Mouse (Mus musculus): Measurements from ENCODE around the gene Nrtn. TPM values are rescaled to one million over a fixed set of nuclear protein-coding genes. Genes with fewer than 3 reads are reported as not detected.

Nrtn gene
- polyA plus RNA-seq, 1 experiment from 2014 or later = 23.6 TPM

DNA sequence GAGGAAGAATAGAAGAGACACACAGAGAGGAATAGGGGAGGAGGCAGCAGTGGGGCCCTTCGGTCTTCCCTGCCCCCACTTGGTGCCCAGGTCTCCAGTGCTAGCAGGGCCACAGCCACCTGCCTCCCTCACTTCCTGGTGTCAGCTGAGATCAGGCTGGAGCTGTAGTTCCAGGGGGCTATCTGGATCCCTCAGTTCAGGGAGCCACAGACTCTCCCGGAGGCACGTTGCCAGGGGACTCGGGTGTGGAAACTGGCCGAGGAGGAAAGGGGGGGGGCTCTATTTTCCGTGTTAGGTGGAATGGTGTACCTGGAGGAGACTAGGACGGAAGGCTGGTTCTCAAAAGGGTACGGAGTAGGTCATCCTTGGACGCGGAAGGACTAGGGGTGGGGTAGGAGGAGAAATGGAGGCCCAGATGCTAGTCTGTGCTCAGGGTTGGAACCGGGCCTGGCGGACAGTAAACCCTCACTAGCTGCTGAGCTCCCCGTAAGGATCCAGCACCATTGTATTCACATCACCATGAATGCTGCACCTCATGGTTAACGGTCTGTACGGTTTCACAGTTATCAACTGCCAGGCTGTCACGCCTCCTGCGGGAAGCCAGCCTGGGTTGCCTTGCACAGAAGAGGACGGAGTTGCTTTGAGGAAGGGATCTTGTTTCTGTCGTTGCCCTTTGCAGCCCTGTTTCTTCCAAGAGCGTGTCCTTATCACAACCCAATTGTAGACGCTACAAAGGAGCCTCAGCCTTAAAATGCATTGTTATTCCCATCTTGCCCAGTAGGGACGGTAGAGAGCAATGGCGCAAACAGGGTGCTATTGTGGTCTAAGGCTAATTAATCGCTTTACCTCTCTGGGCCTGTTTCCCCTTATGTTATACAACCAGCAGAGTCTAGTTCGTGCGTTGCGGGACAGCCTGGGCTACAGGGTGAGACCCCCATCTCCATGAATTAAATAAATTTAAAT lies 5.7 kb upstream of the Nrtn start:
- peak; percentile 70 for DNase-seq (ENCODE audit: low spot score)

DNA sequence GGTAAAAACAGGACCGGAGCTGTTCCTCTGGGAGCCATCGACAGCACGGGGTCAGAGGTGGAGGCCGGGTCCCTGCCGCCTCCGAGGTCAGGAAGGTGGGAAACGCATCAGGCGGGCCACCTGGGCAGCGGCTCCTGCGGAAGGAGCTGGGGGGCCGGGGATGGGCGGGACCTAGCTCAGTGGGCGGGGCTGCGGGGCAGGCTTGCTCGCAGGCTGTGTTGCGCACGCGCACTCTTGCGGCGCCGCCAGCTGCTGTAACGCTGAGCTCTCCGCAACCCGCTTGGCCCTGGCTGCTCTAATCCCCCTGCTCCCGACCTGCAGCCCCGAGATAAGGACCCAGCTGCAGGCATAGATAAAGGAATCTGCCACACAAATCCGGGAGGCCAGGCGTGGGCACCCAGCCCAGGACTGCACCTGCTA lies 4.7 kb upstream of the Nrtn start:
- peak; percentile 95 for DNase-seq (ENCODE audit: low spot score)

DNA sequence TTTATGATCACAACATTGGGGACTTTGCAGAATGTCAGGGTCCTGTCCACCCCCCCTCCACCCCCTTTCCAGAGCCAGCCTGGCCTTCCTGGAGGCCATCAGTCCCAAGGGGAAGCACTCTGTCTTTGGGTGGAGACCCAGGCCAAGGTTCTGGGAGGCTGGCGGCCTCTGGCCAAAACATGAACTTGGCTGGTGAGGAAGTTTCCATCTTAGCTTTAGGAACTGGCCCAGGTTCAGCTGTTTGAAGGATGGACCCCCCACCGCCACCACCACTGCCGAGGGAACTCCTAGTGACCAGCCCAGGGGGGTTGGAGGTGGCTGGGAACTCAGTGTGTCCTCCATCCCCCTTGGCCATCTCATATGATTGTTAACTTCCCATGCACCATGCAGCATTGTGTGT lies 3.7 kb upstream of the Nrtn start:
- DNase-seq (ENCODE audit: low spot score) = no peak

DNA sequence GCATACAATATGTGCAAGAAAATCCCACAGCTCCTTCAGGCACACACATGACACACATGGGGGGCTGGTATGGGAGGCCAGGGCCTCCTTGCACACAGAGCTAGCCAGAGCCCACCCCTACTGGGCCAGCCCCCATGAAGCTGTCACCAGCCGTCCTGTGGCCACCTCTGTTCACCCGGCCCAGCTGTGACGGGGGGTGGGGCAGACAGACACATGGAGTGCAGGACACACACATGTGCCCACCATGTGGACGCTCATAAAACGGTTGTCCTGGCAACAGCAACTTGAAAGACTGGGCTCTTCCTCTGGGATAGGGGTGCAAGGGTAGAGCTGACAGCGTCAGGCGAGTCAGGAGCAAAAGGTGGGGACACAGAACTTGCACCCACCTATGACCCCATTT lies 1.9 kb upstream of the Nrtn start:
- DNase-seq (ENCODE audit: low spot score) = no peak

DNA sequence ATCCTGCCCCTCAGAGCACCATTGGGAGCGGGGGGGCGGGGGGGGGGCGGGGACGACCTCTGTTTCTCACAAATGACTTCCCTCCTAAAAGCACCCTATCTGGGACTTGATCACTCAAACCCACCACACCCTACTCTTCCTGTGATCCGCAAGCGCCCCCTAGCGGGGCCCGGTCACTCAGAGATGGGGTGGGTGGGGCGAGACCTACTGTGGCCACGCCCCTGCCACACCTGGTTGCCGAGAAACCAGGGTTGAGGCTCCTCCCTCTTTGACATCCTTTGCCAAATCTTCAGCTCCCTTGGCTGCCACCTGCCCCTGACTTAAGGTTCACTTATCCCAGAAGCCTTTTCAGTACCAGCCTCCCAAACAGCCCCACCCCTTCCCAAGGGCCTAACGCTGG lies 802 bp upstream of the Nrtn start:
- DNase-seq (ENCODE audit: low spot score) = peak; percentile 91

DNA sequence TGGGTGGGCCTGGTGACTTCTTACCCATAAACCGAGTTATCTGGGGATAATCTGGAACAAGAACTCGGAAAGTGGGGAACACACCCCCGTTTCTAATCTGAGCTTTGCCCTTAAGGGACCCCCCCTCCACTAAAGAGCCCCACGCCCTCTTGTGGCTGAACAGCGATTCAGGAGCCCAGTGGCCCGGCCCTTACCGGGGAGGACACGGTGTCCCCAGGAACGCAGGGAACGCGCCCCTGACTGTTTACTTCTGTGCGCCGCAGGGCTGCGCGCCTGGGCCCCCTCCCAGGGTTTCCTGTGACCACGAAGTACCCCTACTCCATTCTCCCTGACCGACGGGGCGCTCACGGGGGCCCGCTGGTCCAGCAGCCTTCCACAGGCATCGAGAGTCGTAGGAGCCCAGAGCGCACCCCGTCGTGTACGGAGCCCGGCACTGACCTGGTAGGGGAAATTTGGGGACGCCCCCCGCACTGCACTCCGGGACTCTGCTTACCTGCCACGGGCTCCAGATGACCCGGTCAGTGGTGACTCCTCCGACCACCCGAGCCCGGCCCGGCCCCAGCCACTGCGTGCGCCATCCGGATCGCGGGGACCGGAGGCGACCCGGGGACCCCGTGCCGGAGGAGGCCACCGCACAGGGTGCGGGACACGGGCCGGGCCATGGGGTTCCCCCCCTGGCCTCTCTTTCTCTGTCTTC lies 479 bp downstream of the Nrtn start:
- DNase-seq (ENCODE audit: low spot score) = peak; percentile 39

DNA sequence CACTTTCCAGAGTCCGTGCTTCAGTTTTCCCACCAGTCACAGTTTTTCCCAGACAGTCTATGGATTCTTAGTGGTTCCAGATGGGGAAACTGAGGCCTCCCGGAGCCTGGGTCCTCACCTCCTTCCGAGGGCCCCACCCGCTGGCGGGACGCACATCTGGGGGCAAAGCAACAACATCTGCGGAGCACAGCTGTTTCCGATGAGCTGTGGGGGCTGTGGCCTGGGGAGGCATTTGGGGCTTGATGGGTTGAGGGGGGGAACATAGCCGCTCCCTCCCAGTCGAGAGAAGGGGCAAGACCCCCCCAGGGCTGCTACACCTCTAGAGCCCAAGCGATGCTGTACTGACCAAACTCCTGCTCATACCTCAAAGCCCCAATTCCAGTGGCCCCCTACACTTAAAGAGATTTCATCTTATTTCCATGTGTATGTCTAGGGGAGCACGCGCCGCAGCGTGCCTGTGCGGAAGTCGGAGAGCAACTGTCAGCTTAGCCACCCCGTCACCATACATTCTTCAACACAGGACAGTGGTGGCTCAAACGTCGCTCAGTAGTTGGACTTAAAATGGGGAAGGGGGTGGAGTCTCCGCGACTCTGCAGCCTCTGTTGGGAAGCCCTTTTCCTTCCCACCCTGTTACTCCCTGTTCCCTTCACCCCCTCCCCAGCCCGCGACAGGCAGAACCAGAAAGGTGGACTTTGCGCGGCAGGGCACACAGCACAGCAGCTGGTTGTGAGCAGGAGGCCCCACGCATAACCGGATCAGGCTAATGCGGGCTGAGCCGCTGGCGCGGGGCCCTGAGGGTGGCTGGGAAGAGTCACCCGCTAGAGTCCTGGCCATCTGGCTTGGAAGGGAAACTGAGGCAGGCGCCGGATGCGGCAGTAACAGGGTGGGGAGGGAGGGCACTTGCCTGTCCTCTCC lies 2.8 kb downstream of the Nrtn start:
- DNase-seq (ENCODE audit: low spot score) = peak; percentile 60

DNA sequence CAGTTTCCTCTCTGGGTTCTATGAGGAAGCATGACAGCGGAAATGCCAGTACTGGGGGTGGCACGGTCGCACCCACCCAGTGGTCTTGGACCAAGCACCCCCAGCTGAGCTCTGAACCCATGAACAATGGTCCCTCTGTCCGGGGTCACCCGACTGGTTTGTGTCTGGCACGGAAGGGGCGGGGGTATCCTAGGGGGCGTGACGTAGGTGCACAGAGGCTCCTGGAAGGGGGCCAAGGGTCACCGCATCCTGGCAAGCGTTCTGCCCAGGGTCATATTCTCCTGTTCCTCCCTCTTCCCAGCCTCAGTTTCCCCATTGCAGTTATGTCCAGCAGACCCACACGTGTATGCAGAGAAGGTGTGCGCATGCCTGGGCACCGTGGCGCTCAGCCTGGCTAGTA lies 3.9 kb downstream of the Nrtn start:
- DNase-seq (ENCODE audit: low spot score) = no peak

DNA sequence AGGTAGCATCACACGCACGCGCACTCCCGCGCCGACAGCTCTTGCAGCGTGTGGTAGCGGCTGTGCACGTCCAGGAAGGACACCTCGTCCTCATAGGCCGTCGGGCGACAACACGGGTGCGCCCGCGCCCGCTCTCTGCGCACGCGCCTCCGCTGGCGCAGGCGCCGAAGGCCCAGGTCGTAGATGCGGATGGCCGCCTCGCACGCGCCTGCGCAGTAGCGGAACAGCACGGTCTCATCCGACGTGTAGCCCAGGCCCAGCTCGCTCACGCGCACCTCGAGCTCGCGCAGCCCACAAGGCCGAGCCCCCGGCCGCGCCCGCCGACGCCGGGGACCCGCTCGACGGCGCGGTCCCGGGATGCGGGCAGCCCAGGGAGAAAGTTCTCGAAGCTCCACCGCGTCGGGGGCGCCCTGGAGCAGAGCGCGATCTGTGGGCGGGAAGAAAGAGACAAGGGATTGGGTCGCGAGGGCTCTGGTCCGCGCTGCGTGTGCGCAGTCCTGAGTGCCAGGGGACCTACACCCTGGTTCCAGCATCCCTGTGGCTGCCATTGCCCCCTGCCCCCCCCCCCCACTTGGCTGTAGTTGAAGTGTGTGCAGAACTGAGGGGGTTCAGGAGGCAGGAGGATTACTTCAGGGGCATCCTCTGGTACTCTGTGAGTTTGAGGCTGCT lies 5.8 kb downstream of the Nrtn start:
- peak; percentile 55 for DNase-seq (ENCODE audit: low spot score)

DNA sequence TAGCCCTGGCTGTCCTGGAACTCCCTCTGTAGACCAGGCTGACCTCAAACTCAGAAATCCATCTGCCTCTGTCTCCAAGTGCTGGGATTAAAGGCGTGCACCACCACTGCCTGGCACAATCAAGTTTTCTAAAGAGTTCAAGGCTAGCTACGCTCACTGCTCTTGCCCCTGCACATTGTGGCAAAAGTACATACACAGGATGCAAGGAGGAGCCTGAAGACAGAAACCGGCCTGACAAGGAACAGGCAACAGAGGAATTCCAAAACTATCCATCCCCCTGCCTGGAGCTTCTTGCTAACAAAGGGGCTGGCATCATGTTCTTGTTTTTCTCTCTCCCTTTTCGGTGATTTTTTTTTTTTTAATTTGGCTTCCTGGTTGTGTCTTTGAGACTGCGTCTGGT lies 13.2 kb downstream of the Nrtn start:
- no peak for DNase-seq (ENCODE audit: low spot score)

DNA sequence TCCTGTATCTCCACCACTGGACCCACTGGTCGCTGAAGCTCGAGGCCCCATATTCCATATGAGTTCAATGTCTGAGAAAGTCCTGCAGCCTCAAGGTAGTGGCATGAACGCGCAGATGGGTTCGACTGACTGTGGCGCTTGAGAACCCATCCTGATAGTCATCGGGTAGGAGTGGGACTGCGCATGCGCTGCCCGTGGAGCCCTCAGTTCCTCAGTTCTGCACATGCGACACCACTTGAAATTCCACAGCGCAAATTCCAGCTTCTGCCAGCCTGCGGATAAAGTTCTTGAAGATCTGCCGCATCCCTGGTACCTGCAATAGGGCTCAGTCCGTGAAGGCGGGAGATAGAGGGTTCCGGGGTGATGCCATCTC lies 16.6 kb downstream of the Nrtn start:
- DNase-seq (ENCODE audit: low spot score) = no peak

DNA sequence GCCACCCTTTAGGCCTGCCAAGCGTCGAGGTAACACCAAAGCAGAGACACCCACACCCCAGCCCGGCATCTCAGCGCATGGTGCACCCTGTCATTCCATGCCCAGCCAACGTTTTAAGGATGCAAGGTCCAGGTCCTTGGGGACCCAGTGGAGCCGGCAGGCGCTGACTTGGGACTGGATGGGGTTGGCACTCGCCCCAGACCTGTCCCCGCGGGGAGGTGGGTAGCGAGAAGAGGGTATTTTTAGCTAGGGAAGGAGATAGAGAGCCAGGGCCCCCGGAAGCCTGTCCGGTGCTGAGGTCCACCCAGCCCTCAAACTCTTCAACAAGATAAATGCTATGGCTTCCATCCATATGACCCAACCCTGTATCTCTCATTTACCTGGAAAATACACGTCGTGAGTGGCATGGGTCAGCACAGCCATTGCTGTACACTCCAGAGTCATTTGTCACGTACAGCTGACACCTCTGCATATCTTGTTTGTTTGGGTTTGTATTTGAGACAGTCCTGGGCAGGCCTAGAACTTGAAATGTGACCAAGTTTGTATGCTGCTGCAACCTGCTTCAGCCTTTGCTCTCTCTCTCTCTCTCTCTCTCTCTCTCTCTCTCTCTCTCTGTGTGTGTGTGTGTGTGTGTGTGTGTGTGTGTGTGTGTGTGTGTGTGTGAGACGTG lies 17.1 kb downstream of the Nrtn start:
- DNase-seq (ENCODE audit: low spot score) = no peak

DNA sequence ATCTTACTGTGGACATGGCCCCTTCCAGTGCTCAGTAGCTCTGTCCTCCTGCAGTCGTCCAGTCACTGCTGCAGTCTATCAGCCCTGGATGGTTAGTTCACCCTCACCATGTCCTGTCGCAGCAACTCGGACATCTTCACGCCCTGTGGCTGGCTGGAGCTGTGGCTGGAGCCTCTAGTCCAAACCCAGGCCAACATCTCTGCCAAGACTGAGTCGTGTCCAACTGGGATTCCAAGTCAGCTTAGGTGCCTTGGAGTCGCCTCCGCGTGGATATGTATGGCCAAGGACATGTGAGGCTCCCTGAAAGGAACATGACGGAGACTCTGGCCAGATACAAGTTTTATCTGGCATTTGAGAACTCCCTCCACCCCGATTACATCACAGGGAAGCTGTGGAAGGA lies 19.1 kb downstream of the Nrtn start:
- no peak for DNase-seq (ENCODE audit: low spot score)

DNA sequence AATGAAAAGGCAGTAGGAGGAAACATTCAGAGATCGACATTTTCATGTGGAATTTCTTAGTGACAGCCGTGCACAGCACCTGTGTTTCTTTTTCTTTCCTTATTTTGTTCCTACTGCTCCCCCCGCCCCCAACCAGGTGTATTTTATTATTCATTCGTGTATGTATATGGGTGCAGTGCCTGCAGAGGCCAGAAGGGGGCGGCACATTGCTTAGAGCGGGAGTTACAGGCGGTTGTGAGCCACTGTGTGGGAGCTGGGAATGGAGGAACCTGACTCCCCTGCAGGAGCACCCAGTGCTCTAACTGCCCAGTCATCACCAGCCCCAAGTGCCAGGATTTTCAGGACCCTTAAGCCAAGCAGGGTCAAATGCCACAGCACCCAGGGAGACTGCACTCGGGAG lies 20.8 kb downstream of the Nrtn start:
- DNase-seq (ENCODE audit: low spot score) = peak; percentile 28

DNA sequence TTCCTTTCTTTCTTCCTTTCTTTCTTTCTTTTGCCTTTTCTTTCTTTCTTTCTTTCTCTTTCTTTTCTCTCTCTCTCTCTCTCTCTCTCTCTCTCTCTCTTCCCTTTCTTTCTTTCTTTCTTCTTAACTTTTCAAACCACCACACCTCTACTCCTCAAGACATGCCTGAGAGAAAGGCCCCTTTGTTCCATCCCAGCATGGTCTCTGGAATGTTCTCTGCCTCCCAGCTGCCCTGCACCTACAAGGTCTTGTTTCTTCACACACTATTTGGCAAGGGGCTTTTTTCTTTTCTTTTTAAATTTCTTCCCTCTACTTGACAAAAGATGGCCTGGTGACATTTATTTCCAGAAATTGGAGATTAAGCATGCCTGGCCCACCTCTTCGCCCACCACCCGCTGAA lies 27.7 kb downstream of the Nrtn start:
- no peak for DNase-seq (ENCODE audit: low spot score)

DNA sequence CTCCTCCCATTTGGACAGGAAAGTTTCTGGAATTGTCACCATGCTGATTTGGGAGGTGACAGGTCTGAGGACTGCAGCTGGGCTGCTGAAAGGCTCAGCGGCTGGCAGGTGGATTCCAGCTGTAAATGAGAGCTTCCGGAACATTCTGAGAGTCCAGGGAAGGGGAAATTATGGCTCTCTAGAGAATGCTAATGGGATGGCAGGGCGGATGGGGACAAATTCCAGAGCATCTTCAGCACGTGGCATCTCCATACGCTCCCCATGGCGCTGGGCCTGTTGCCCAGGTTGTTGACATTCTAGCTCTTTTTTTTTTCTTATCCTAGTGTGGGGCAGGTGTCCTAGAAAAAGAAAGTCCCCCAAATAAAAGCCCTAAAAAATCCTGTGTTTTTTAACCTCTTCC lies 28.2 kb downstream of the Nrtn start:
- no peak for DNase-seq (ENCODE audit: low spot score)

DNA sequence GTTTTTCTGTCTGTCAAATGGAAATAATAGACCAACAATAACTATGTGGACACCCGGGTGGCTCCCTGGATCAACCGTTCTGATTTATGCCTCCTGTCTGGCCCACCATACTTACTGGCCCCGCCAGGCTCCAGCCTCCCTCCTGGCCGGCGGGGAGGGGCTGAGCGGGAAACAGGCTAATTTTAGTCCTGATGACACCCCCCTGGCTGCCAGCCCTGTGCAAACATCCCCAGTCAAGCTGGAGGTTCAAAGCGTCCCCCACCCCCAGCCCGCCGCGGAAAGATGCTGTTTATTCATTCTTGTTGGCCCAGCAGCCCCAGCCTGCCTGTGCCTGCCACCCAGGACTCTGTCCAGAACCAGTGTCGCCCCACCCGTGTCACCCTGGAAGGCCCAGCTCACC lies 29.2 kb downstream of the Nrtn start:
- no peak for DNase-seq (ENCODE audit: low spot score)

DNA sequence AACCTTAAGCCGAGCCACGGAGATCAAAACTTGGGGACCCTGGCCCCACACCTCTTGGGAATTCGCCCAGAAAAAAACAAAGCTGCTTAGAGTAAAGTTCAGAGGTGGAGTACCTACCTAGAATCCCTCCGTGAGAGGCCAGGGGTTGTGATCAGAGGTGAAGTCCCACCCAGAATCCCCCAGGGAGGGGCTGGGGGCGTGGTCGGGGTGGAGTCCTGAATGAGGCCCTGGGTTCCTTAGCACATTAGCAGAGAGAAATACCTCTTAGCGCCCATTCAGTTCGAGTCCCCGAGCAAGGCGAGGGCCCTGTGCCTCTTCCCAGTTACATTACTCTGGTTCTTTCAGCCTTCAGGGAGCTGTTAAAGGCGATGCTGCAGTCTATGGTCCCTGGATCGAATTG lies 29.7 kb downstream of the Nrtn start:
- no peak for DNase-seq (ENCODE audit: low spot score)

DNA sequence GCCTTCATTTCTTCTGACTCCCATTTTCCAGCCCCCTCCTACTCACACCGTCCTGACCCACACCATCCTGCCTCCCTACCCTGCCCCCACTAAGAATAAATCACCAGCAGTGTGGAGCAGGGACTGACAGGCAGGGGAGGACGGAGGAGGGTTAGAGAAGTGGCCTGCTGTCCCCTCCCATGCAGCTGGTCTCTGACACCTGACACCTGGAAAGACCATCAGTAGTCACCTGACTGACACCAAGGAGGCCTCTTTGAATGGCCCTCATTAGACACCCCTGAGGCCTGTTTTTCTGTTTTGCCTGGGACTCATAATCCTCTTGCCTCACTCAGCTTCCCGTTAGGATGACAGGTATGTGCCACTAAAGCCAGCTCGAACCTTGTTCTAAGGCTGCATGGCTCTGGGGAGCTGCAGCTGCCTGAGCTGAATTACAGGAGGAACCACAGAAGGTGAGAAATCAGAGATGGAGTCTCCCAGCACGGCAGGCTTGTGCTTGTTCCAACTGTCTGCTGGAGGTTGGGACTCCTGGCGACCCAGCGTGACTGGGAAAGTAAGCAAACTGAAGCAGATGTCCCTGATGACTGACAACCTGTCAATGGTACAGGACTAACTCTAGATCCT lies 30.2 kb downstream of the Nrtn start:
- no peak for DNase-seq (ENCODE audit: low spot score)

Measured in thymus, postnatal 0 days (tissue).